Mouse (Mus musculus) spleen, adult 18-20 months (tissue): ENCODE data around the gene Picalm.
"Not testable (repeated sequence)": the region's sequence is repeated elsewhere in the genome, so short reads cannot be mapped to it uniquely, and the experiment has no call there.

Source experiments
- DNase-seq, 2 experiments: peaks; one replicate each; pipeline ENCODE4 v3.0.0; 2022; ENCODE audit warnings: mixed read lengths in 2 of 2

Gene Picalm

GRCm38 (mm10) chr7:90132322-90132721 is 2.3 kb downstream of the Picalm start:
- no peak for DNase-seq

GRCm38 (mm10) chr7:90136736-90137135 is 6.7 kb downstream of the Picalm start:
- DNase-seq = no peak

- DNase-seq = no peak
Observed at GRCm38 (mm10) chr7:90138359-90138758, 8.3 kb downstream of the Picalm start.

- no peak for DNase-seq
Observed at GRCm38 (mm10) chr7:90140290-90140689, 10.3 kb downstream of the Picalm start.

DNA sequence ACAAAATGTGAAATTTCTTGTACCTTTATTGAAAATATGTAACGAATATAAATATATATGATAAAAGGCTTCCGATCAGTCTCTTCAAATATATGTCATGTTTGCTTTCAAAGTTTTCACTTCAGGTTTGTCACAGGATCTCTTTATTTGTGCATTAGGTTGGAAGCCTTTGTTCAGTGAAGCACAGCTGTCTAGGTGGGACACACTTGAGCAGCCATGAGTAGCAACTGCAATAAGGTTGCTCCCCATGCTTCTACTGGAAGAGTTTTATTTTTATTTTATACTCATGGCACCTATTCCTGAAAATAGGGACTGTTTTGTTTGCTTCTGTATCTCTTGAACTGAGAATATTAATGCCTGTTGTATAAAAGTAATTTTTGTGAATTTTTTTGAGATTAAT is 14.3 kb downstream of the Picalm start:
- DNase-seq = no peak

DNA sequence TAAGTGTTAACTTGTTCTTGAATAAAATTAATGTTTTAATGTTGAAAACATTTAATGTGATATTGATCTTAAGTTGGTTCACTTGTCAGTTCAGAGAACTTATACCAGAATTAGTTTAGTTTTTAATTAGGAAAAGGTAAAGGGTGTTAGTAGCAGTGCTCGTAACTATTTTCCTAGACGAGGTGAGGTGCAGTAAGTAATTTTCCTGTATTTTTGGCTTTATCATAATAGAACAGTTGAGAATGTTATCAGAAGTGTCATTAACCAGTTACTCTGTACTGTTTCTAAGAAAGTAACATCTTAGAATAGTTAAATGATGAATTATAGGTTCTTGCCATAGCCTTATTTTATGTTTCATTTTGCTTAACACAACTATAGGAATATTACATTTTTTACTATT is 15.0 kb downstream of the Picalm start:
- DNase-seq = no peak

GRCm38 (mm10) chr7:90145376-90145775 is 15.4 kb downstream of the Picalm start:
- DNase-seq = no peak

DNA sequence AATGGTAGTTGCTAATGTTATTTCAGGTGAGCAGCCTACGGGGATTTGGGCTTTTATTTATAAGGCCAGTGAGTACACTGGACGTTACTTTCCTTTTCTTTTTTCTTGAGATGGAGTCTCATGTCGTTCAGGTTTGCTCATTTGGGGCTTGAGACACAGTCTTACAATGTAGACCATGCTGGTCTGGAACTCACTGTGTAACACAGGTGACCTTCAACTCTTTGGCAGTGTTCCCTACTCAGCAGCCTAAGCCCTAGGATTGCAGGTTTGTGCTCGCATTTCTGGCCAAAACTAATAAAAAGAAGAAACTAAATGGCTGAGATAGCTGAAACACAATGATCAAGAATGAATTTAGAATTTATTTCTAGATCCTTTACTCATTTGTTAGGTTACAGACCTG is 15.9 kb downstream of the Picalm start:
- no peak for DNase-seq

- DNase-seq = no peak
Observed at GRCm38 (mm10) chr7:90146321-90146720, 16.3 kb downstream of the Picalm start.

GRCm38 (mm10) chr7:90148023-90148422 is 18.0 kb downstream of the Picalm start:
- DNase-seq = no peak

DNA sequence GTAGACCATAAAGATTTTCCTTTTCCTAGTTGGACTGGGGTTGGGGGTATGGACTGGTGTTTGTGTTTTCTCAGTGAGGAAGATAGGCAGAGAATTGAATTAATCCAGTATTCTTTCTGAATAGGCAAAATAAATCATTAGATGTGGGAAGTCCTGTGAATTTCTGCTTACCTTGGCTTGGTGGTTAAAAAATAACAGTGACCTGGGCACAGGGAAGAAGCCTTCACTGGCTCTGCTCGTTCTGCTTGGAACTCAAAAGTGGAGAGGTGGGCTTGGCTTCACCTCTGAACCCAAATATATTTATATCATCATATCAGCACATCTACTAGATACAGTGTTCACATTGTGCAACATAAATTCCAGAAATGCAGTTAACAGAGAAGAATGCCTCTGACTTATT is 18.5 kb downstream of the Picalm start:
- DNase-seq = no peak

DNA sequence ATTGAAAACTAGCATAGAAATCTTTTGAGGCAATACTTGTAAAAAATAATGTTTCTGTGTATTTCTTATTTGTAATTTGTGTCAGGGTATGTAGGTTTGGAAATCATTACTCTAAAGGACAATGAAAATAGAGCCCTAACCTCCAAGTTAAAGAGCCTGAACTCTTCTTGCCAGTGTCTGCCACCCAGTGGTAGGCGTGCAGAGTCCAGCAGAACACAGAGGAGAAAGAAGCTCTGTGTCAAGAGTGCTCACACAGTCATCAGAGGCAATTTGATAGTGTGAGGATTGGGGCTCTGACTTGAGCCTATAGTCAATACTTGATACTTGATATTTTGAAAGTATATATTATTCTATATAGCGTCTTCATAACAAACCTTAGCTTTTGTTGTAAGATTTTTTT is 20.3 kb downstream of the Picalm start:
- peak; percentile 36 to 54 for DNase-seq

DNA sequence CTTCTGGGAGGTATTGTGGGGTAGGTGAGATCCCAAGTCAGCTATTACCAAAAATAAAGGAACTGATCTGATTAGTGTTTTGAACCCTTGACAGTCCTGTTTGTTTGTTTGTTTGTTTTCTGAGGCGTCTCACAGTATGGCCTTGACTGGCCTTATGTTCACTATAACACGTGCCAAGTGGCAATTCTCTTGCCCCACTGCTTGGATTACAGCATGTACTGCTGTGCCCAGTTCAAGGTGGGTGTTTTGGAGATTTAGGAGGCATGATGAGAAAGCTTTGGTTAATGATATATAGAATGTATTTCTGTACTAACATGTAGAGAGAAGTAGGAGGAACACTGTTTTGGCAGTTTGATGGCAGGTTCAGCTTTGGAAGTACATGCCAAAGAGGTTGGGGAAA is 28.0 kb downstream of the Picalm start:
- DNase-seq = no peak

DNA sequence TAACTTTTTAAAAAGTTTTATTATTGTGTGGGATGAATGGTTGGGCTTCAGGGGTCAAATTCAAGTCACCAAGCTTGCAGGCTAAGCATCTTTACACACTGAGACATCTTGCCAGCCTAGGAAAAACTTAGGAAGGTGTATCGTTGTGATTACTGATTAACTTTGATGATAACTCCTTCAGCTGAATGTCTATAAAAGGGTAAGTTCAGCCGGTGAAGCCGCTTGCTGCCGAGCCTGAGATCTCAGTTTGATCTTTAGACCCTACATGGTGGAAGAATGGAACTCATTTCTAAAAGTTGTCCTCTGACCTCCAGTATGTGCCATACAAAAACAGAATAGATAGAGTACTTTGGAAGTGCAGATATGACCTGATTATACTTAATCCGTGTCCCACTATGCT is 30.6 kb downstream of the Picalm start:
- DNase-seq = no peak

DNA sequence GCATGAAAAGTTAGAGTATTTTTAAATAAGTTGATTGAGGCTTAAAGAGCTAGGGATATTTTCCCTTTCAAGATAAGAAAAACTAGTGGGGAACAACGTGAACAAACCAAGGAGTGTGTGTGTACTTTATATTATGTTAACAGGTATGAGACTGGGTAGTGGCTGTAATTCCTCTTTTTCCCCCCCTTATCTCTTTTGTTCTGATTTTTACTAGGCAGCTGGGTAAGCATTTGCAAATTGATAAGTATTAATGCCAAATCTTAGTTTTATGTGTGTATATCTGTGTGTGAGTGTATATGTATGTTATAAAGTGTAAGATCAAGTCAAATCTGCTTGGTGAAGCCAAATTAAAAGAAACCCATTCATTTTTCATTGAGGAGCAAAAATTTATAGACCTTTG is 34.3 kb downstream of the Picalm start:
- no peak for DNase-seq

- DNase-seq = no peak
Observed at GRCm38 (mm10) chr7:90165970-90166369, 36.0 kb downstream of the Picalm start.

DNA sequence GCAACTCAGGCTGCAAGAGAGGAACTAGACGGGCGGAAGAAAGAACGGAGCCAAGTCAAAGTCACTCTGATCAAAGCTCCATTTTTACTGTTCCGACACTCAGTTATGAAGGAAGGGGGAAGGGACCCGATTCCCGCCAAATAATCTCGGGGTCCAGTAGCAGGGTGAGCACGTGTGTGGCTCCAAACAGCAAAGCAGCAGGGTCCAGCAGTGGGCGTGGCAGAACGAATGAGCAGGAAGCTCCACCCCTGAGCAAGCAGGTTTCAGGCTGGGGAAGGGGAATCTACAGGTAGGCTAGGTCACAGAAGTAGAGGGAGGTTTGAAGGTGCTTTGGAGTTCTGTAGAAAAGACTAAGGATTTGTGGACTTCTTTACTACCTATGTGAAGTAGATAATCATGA is 37.8 kb downstream of the Picalm start:
- not testable (repeated sequence) for DNase-seq

GRCm38 (mm10) chr7:90173778-90174177 is 43.8 kb downstream of the Picalm start:
- DNase-seq = no peak

GRCm38 (mm10) chr7:90175576-90175975 is 45.6 kb downstream of the Picalm start:
- DNase-seq = no peak

- DNase-seq = no peak
Observed at GRCm38 (mm10) chr7:90180635-90181034, 50.6 kb downstream of the Picalm start.

DNA sequence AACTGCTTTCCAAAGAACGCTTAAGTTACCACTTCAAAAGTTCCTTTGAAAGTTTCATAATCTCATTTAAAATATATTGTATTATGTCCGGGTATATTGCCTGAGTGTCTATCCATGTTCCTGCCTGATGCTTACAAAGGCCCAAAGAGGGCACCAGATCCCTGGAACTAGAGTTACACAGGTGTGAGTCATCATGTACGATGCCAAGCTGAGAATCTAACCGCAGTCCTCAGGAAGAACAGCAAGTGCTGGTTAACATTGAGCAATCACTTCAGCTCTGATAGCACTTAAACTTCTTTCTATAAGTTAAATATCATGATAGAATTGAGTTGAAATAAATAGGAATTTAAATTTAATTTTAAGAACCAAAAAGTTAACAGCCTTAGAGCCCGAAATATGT is 70.2 kb downstream of the Picalm start:
- DNase-seq = no peak

DNA sequence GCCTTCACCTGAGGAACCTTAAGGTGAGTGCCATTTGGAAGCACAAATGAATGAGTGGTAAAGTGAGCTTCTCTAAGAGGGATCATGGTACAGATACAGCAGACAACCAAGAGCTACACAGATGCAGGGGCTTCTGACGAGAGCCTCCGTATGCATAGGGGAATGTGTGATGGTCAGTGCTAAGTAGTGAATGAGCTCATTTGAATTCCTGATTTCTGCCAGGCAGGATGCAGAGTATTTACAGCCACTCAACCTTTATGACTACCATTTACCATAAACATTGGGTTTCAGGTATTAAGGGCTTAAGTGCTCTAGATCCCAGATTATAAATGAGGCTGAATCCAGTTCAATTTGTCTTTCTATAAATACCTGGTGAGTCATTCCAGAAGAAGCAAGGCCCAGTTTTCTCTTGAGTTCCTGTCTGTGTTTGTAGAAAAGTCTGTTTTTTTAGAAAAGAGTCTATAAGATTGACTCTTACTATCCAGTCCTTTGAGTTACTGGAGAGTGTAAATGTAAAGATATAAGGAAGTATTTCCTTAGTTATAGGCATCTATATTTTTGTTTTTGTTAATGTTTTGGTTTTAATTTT is 72.0 kb downstream of the Picalm start:
- no peak for DNase-seq

GRCm38 (mm10) chr7:90203914-90204313 is 73.9 kb downstream of the Picalm start:
- DNase-seq = no peak

- no peak for DNase-seq
Observed at GRCm38 (mm10) chr7:90210116-90210515, 80.1 kb downstream of the Picalm start.

DNA sequence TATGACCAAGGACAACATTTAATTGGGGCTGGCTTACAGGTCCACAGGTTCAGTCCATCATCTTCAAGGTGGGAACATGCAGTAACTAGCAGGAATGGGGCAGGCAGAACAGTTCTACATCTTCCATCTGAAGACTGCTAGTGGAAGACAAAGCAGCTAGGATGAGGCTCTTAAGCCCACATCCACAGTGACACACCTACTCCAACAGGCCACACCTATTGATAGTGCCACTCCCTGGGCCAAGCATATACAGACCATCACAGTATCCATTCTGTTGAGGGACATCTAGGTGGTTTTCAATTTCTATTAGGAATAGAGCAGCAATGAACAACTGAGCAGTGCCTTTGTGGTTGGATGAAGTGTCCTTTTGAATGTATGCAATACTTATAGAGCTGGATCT is 80.9 kb downstream of the Picalm start:
- DNase-seq = no peak

DNA sequence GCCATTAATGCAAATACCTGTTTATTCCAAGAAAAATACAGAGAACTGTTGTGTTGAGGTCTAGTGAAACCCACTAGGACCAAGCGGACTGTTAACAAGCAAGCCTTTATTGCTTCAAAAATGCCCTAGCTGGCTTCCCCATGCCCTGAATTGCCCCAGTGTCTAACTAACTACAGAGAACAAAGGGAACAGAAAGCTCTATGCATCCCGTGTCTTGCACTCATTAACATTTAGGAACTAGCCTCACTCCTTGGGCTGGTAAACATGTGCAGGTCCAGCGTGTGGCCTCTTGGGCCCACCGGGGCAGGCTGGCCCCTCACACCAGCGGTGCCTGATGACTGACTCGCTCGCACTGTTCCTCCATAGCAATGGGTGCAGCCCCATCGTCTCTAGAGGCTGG is 86.5 kb downstream of the Picalm start:
- no peak for DNase-seq
